Mouse (Mus musculus) MEL (cell line): ENCODE measurements around the gene Pak1ip1.

Experiments used
- CTCF ChIP-seq, 3 experiments: IDR thresholded peaks in 2 of 3; conservative IDR thresholded peaks in 1 of 3; 2 replicates each; pipeline ENCODE4 v1.5.1; 2011 to 2012; ENCODE audit warnings: low read length in 3 of 3, low read depth in 2 of 3, mild to moderate bottlenecking in 2 of 3, improper control_type of control experiment in 1 of 3, inconsistent platforms in 1 of 3, mixed read lengths in 1 of 3, moderate library complexity in 1 of 3; ENCODE audit not compliant: control insufficient read depth in 1 of 3, insufficient read depth in 1 of 3, poor library complexity in 1 of 3, severe bottlenecking in 1 of 3
- MEF2A ChIP-seq: IDR thresholded peaks from 2 replicates; pipeline ENCODE4 v1.6.1; 2014; ENCODE audit warnings: low read depth, mild to moderate bottlenecking, inconsistent platforms, low read length, improper control_type of control experiment; ENCODE audit not compliant: poor library complexity, insufficient replicate concordance, severe bottlenecking; ENCODE audit errors: extremely low read depth
- NELFE ChIP-seq: IDR thresholded peaks from 2 replicates; pipeline ENCODE4 v1.6.1; 2011; ENCODE audit warnings: low read depth, low read length, improper control_type of control experiment

- peak; percentile 79 for TF ChIP-seq NELFE
- TF ChIP-seq MEF2A, result no peak
- no peak for TF ChIP-seq CTCF (IDR thresholded peaks at IDR 0.05 in 2 of 3, conservative IDR thresholded peaks at IDR 0.05 in 1 of 3; ENCODE audit: control insufficient read depth in 1 of 3, insufficient read depth in 1 of 3, low read depth in 2 of 3, low read length in 3 of 3, poor library complexity in 1 of 3, severe bottlenecking in 1 of 3)
Observed at GRCm38 (mm10) chr13:41000926-41001639, at the start of gene Pak1ip1.
